Mouse (Mus musculus) forebrain, embryonic 15.5 days (tissue): ENCODE data around the gene Cops4. TPM values are rescaled to one million over a fixed set of nuclear protein-coding genes. Genes with fewer than 3 reads are reported as not detected.

Source experiments
- ATAC-seq: fragments of 200-750 bp; cut with Nextera tagmentation; replicated peaks from 2 replicates; pipeline ENCODE4 v1.8.0; 2017; ENCODE audit warnings: mild to moderate bottlenecking, moderate TSS enrichment, moderate library complexity
- H3K27ac ChIP-seq: fragments of 300-500 bp; sonication (generic); replicated peaks from 2 replicates; pipeline ENCODE4 v1.5.1; 2015; ENCODE audit warnings: mild to moderate bottlenecking, inconsistent platforms
- H3K27me3 ChIP-seq: fragments of 300-500 bp; sonication (generic); 2 replicates; pipeline ENCODE4 v1.6.1; 2015; ENCODE audit warnings: inconsistent platforms
- H3K36me3 ChIP-seq: fragments of 300-500 bp; sonication (generic); 2 replicates; pipeline ENCODE4 v1.6.1; 2015; ENCODE audit warnings: mild to moderate bottlenecking, inconsistent platforms
- H3K4me1 ChIP-seq: fragments of 300-500 bp; sonication (generic); 2 replicates; pipeline ENCODE4 v1.6.1; 2015; ENCODE audit warnings: inconsistent platforms
- H3K4me2 ChIP-seq: fragments of 300-500 bp; sonication (generic); replicated peaks from 2 replicates; pipeline ENCODE4 v1.6.1; 2015; ENCODE audit warnings: mild to moderate bottlenecking, inconsistent platforms
- H3K4me3 ChIP-seq: fragments of 300-500 bp; sonication (generic); 2 replicates; pipeline ENCODE4 v1.5.1; 2015; ENCODE audit warnings: mild to moderate bottlenecking, inconsistent platforms
- H3K9ac ChIP-seq: fragments of 300-500 bp; sonication (generic); replicated peaks from 2 replicates; pipeline ENCODE4 v1.6.1; 2015; ENCODE audit warnings: mild to moderate bottlenecking, inconsistent platforms
- H3K9me3 ChIP-seq: fragments of 300-500 bp; sonication (generic); 2 replicates; pipeline ENCODE4 v1.6.1; 2016; ENCODE audit warnings: inconsistent platforms
- WGBS: fragments of 180-500 bp; shearing (Covaris S2); methylation state at CpG from one replicate; pipeline ENCODE4 v1.1.7; 2015; ENCODE audit warnings: mixed read lengths; 5-methylcytosine and 5-hydroxymethylcytosine counted together
- polyA plus RNA-seq: library from polyadenylated mRNA; unstranded; fragments of >200 nt; fragmentation: Nextera tagmentation; extraction: Ambion mirVana; gene quantifications from 2 replicates; pipeline ENCODE4 v1.2.1, GENCODE M21; 2015

The Cops4 gene
- polyA plus RNA-seq, 1 experiment from 2014 or later, result 192 TPM

DNA sequence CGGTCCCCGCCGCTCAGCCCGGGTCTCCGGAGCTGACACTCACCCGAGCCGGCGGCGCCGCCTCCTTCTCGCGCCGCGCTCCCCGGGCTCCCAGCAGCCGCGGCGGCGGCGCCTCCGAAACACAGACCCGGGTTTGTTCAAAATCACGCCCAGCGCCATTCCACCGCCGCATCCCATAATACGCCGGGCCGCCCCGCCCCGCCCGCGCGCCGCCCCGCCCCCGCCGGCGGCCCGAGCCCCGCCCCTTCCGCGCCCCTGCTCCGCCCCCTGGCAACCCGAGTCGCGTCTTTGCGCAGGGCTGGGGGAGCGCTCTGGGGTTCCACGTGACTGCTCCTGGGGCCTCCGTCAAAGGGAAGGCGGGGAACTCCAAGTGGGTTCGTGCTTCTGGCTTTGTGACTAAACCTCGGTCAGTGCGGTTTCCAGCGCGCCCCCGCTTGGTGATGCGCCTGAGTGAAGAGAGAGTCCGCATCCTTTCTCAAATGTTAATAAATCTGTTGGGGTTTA, 17.6 kb upstream of the Cops4 start, which contains the start of gene Lin54:
Lin54 (minus strand) TSS at position 182 of the 504 bp plus-strand sequence.
- Histone ChIP-seq H3K4me1 (peaks cover 23% of the 10 kb centered on the region), H3K36me3 (no peaks in the 10 kb centered on the region), H3K9me3 (no peaks in the 10 kb centered on the region), H3K9ac (peak within 1 kb of the TSS; percentile 52), H3K27me3 (no peaks in the 10 kb centered on the region), H3K27ac (peak within 1 kb of the TSS; percentile 76), H3K4me2 (peak within 1 kb of the TSS; percentile 92), H3K4me3 (peak within 1 kb of the TSS; percentile 80)
- ATAC-seq, result peak; percentile 93
- WGBS, result under 1% methylated on average over 58 of the region's 60 CpGs

DNA sequence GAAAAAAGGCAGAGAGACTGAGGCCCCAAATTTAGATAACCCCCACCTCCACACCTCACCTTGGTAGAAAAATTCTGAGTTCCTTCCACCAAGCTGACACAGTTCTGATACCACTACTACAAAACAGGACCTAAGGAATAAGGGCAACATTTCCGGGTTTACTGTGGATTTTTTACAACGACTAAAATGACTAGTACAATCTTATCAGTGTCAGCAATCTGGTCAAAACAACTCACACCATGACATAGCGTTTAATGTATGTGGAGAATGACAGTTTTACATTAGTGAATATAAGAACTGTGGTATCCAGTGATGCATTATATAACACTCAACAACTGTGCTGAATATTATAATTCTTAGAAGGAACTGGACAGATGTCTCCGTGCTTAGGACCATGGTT, 16.8 kb upstream of the Cops4 start:
- peaks cover 23% of the 10 kb centered on the region for H3K4me1 ChIP-seq
- peak overlapping the region; percentile 92; the same call in 1 of the 2 replicates for H3K4me2 ChIP-seq
- no peak overlapping the region for H3K9ac ChIP-seq
- no peaks in the 10 kb centered on the region for H3K9me3 ChIP-seq
- no peaks in the 10 kb centered on the region for H3K27me3 ChIP-seq
- H3K27ac ChIP-seq, result no peak overlapping the region; the same call in 1 of the 2 replicates
- no peaks in the 10 kb centered on the region for H3K36me3 ChIP-seq
- no peak for ATAC-seq
- WGBS, result 83% methylated on average over 4 of the region's 4 CpGs
- no peak overlapping the region for H3K4me3 ChIP-seq

DNA sequence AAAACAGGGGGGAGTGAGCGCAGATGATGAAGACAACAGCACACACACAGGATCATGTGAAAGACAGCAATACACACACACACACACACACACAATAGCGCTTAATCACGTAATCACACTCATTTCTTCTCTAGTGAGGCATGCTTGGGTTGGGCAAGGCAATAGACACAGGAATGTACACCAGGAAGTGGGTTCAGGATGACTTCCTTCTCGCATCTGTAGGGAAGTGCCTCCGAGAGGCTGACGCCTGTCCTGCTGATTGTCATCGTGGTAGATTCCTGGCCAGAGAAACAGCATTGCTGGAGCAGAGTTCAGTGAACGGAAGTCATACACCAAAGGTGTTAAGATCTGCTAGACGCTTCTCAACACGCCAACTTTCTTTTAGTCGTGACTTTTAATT, 8.9 kb upstream of the Cops4 start:
- no peaks in the 10 kb centered on the region for H3K27me3 ChIP-seq
- no peaks in the 10 kb centered on the region for H3K9me3 ChIP-seq
- H3K9ac ChIP-seq, result no peak overlapping the region
- ATAC-seq, result no peak
- no peaks in the 10 kb centered on the region for H3K36me3 ChIP-seq
- no peaks in the 10 kb centered on the region for H3K4me1 ChIP-seq
- H3K4me2 ChIP-seq, result no peak overlapping the region
- no peak overlapping the region for H3K27ac ChIP-seq
- WGBS, result 83% methylated on average over 11 of the region's 11 CpGs
- H3K4me3 ChIP-seq, result no peak overlapping the region

DNA sequence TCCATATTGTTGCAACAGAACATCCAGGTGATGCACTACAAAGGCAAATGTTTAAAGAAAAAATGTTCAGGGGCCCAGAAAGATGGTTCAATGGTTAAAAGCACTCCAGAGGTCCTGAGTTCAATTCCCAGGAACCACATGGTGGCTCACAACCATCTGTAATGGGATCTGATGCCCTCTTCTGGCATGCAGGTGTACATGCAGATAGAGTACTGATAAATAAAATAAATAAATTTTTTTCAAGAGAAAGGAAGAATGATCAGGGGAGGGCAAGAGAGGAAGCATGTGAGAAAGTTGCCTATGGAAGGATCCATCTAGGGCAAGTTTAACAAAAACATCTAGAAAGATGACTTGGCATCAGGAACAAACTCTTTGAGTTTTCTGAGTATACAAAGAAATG, 5.5 kb upstream of the Cops4 start:
- no peaks in the 10 kb centered on the region for H3K9me3 ChIP-seq
- peaks cover 2% of the 10 kb centered on the region for H3K4me1 ChIP-seq
- H3K4me2 ChIP-seq, result no peak overlapping the region
- no peak for ATAC-seq
- no peaks in the 10 kb centered on the region for H3K36me3 ChIP-seq
- no peak overlapping the region for H3K9ac ChIP-seq
- no peaks in the 10 kb centered on the region for H3K27me3 ChIP-seq
- no peak overlapping the region for H3K4me3 ChIP-seq
- no peak overlapping the region for H3K27ac ChIP-seq

DNA sequence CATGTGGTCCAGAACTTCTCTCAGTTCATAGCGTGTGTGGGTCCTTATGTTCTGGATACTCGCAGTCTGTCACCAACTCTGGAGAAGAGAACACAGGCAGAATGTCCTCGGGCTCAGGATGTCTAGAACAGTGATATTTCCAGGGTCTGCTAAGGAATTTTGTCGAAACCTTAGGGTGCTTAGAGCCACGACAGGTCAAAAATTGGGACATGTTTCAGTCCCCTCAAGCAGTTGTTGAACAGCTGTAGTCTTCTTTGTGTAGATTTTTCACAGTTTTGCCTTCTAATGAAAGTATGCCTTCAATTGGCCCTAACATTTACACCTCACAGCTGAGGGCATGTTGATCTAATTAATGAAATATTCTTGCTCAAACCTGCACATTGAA, 910 bp downstream of the Cops4 start:
- ATAC-seq, result no peak; the same call in 1 of the 2 replicates
- peak overlapping the region; percentile 56 for H3K4me3 ChIP-seq
- peaks cover 24% of the 10 kb centered on the region for H3K4me1 ChIP-seq
- peak overlapping the region; percentile 78 for H3K27ac ChIP-seq
- H3K9ac ChIP-seq, result peak overlapping the region; percentile 65
- peak overlapping the region; percentile 55 for H3K4me2 ChIP-seq
- H3K27me3 ChIP-seq, result no peaks in the 10 kb centered on the region
- H3K36me3 ChIP-seq, result no peaks in the 10 kb centered on the region
- H3K9me3 ChIP-seq, result no peaks in the 10 kb centered on the region
- 10% methylated on average over 5 of the region's 5 CpGs for WGBS

DNA sequence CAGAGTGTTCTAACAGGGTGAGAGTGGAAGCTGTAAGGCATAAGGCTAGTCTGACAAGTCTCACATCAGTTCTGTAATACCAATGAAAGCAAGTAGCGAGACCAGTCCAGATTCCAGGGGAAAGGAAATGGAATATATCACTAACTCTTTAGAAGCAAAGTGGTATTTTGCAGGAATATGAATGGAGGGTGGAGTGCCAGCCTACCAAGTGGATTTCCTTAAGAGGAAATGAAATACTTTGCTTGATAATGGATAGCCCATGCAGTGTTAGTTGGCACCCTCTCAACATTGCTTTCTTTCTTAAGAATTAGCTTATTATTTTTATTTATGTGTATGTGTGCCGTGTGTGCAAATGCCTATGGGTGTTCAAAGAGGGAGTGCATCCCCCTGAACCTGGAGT, 2.1 kb downstream of the Cops4 start:
- Histone ChIP-seq H3K4me3 (no peak overlapping the region), H3K27me3 (no peaks in the 10 kb centered on the region), H3K36me3 (no peaks in the 10 kb centered on the region), H3K4me2 (no peak overlapping the region), H3K9ac (no peak overlapping the region), H3K4me1 (peaks cover 24% of the 10 kb centered on the region), H3K27ac (no peak overlapping the region), H3K9me3 (no peaks in the 10 kb centered on the region)
- ATAC-seq, result no peak
- 90% methylated on average over 2 of the region's 2 CpGs for WGBS

DNA sequence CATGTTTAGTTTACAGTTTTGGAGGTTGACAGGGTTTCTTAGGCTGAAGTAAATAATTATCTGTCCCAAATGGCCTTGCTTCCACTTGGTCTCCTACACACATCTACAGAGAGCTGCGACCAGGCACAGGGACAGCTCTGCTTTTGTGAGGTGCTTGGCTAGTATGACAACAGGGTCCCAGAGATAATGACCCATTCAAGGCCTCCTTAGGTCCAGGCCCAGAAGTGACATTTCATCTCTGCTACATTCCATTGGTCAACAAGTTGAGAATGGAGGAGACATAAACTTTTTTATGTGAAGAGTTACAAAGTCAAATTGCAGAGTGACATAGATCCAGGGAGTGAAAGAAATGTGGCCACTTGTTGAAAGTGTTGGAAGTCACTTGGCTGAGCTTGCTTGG, 5.2 kb downstream of the Cops4 start:
- 0 out of 2 replicates have a peak, but pooled peaks cover under 1% of the 10 kb centered on the region for H3K36me3 ChIP-seq
- H3K9me3 ChIP-seq, result no peaks in the 10 kb centered on the region
- no peaks in the 10 kb centered on the region for H3K27me3 ChIP-seq
- H3K4me1 ChIP-seq, result peaks cover 18% of the 10 kb centered on the region
- H3K9ac ChIP-seq, result no peak overlapping the region
- no peak for ATAC-seq
- H3K4me2 ChIP-seq, result no peak overlapping the region
- no peak overlapping the region for H3K4me3 ChIP-seq
- WGBS, result 83% methylated on average over 1 of the region's 1 CpGs
- no peak overlapping the region for H3K27ac ChIP-seq

DNA sequence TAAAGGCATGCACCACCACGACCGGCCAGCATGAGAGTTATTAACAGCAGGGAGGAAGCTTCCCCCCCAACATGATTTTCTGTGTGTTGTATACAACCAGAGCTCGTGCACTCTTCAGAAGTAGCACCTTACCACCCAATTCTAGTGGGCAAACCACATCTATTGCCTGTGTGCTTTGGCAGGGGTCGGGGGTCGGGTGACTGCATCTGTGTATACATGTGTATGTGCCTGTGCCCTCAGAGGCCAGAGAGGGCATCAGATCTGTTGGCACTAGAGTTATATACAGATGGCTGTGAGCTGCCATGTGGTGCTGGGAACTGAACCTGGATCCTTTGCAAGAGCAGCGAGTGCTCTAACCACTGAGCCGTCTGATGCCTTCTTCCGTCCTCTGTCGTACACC, 6.8 kb downstream of the Cops4 start:
- WGBS, result 95% methylated on average over 9 of the region's 9 CpGs
- no peak overlapping the region for H3K4me2 ChIP-seq
- H3K4me1 ChIP-seq, result peaks cover 9% of the 10 kb centered on the region
- no peaks in the 10 kb centered on the region for H3K27me3 ChIP-seq
- ATAC-seq, result no peak
- no peak overlapping the region for H3K9ac ChIP-seq
- no peak overlapping the region for H3K4me3 ChIP-seq
- H3K27ac ChIP-seq, result no peak overlapping the region
- H3K9me3 ChIP-seq, result no peaks in the 10 kb centered on the region
- peaks cover 15% of the 10 kb centered on the region for H3K36me3 ChIP-seq

DNA sequence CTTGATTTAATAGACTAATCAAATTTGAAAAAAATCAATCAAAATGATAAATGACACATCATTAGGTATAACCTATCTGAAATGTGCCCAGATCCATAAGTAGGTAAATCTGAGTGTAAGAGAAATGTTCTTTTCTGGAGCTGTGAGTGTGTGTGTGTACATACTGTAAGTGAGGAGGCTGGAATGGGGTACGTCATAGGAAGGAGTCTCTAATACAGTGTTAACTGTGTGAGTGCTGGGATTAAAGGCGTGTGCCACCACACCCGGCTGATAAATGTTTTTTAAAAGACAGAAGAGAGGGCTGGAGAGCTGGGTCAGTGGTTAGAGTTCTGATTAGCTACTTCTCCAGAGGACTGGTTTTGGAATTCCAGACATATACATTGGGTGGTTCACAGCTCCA, 7.5 kb downstream of the Cops4 start:
- H3K36me3 ChIP-seq, result peaks cover 22% of the 10 kb centered on the region
- H3K4me3 ChIP-seq, result no peak overlapping the region
- ATAC-seq, result no peak
- peaks cover 2% of the 10 kb centered on the region; the same call in 1 of the 2 replicates for H3K4me1 ChIP-seq
- H3K27me3 ChIP-seq, result no peaks in the 10 kb centered on the region
- no peak overlapping the region for H3K27ac ChIP-seq
- 85% methylated on average over 3 of the region's 3 CpGs for WGBS
- no peak overlapping the region for H3K9ac ChIP-seq
- no peaks in the 10 kb centered on the region for H3K9me3 ChIP-seq
- H3K4me2 ChIP-seq, result no peak overlapping the region

DNA sequence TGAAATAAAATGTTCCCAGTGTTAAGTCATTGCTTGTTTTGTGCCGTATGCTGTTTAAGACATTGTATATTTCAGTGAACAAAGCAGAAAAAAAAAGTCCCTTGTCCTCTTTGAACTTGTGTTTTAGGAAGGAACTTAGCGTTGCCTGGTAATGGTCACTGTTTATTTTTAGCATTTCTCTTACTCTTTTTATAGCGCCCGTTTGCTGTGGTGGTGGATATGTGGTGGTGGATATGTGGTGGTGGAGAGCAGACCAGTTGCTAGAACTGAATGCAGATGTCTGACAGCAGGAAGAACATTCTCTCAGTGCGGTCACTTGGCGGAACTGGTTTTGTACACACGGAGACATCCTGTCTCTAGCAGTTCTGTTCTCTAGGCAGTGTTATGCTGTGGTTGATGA, 8.1 kb downstream of the Cops4 start:
- no peak for ATAC-seq
- peaks cover 27% of the 10 kb centered on the region for H3K36me3 ChIP-seq
- 90% methylated on average over 7 of the region's 7 CpGs for WGBS

DNA sequence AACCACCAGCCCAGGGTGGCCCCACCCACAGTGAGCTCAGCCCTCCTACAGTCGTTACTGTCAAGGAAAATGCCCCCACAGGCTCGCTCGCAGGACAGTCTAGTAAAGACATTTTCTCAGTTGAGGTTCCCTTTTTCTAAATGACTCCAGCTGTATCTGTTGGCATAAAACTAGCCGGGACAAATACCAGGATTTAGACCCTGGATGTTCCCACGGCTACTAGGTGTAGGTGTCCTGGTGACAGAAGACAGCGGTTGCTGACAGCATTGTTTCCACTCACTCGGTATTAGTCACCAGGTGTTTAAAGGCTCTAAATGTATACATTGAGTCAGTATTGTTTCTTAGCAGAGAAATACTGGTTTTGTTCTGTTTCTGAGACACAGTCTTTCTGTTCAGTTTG, 17.7 kb downstream of the Cops4 start:
- 85% methylated on average over 7 of the region's 7 CpGs for WGBS

More for the DNA sequence above, 8.1 kb downstream of the Cops4 start:
- H3K27ac ChIP-seq, result no peak overlapping the region
- H3K27me3 ChIP-seq, result no peaks in the 10 kb centered on the region
- H3K4me3 ChIP-seq, result no peak overlapping the region
- H3K4me1 ChIP-seq, result no peaks in the 10 kb centered on the region
- H3K4me2 ChIP-seq, result no peak overlapping the region
- no peaks in the 10 kb centered on the region for H3K9me3 ChIP-seq
- no peak overlapping the region for H3K9ac ChIP-seq

DNA sequence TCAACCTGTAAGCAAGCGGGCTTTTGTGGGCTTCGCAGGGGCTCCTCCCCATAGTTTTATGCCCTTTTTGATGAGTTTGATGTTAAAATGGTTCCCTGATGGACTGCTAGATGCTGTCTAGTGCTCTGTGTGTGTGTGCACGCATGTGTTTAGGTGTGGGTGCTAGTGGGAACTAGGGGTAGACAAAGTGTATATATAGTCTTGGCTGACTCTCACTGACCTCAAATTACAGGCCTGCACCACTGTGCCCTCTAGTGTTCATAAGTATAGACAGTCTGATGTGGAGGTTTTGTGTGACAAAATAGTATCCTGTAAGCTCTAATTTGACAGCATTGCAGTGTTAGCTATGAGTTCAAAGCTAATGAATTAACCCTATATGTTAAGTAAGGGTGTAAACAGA, 18.5 kb downstream of the Cops4 start:
- ATAC-seq, result no peak
- H3K27me3 ChIP-seq, result no peaks in the 10 kb centered on the region
- H3K36me3 ChIP-seq, result peaks cover 59% of the 10 kb centered on the region

More for the DNA sequence above, 17.7 kb downstream of the Cops4 start:
- Histone ChIP-seq H3K9me3 (no peaks in the 10 kb centered on the region), H3K27ac (no peak overlapping the region), H3K9ac (no peak overlapping the region), H3K4me3 (no peak overlapping the region), H3K27me3 (no peaks in the 10 kb centered on the region), H3K4me1 (no peaks in the 10 kb centered on the region), H3K4me2 (no peak overlapping the region), H3K36me3 (peaks cover 60% of the 10 kb centered on the region)
- no peak for ATAC-seq

More for the DNA sequence above, 18.5 kb downstream of the Cops4 start:
- 97% methylated on average over 3 of the region's 3 CpGs for WGBS
- Histone ChIP-seq H3K4me1 (no peaks in the 10 kb centered on the region), H3K27ac (no peak overlapping the region), H3K9ac (no peak overlapping the region), H3K4me2 (no peak overlapping the region), H3K9me3 (no peaks in the 10 kb centered on the region), H3K4me3 (no peak overlapping the region)
